Mouse (Mus musculus): ENCODE measurements around the gene Gm21732. TPM values are rescaled to one million over a fixed set of nuclear protein-coding genes. Genes with fewer than 3 reads are reported as not detected.

Gm21732 gene
- not detected in 2 replicates for polyA plus RNA-seq (2012; rRNA removed)

GRCm38 (mm10) chrY:38575591-38575990 is at the start of gene Gm21732:
TSS of gene Gm21732 (minus strand) at chrY:38575691.

Other genes starting within 250 kb of the Gm21732 start
- not detected in 2 replicates for gene Gm20897, start 73.5 kb downstream of the Gm21732 start, polyA plus RNA-seq (2012; rRNA removed)

Data from liver, embryonic 18 days (tissue).